Mouse (Mus musculus) stomach, postnatal 0 days (tissue): ENCODE results near the gene 1700014D04Rik. TPM values are rescaled to one million over a fixed set of nuclear protein-coding genes. Genes with fewer than 3 reads are reported as not detected.
"Not testable (repeated sequence)": the region's sequence is repeated elsewhere in the genome, so short reads cannot be mapped to it uniquely, and the experiment has no call there.

ENCODE experiments used
- ATAC-seq: fragments of 200-750 bp; cut with Nextera tagmentation; 2 replicates; pipeline ENCODE4 v1.8.0; 2017; ENCODE audit not compliant: low FRiP score, low TSS enrichment
- DNase-seq: peaks from one replicate; pipeline ENCODE4 v3.0.0-alpha.2; 2016; ENCODE audit warnings: low spot score
- H3K27ac ChIP-seq: fragments of 300-500 bp; sonication (generic); replicated peaks from 2 replicates; pipeline ENCODE4 v1.5.1; 2014; ENCODE audit warnings: mild to moderate bottlenecking, control low read depth
- H3K27me3 ChIP-seq: fragments of 300-500 bp; sonication (generic); 2 replicates; pipeline ENCODE4 v1.6.1; 2014; ENCODE audit warnings: low read length; ENCODE audit not compliant: control insufficient read depth, insufficient read depth
- H3K36me3 ChIP-seq: fragments of 300-500 bp; sonication (generic); 2 replicates; pipeline ENCODE4 v1.6.1; 2014; ENCODE audit warnings: low read length, mixed read lengths; ENCODE audit not compliant: control insufficient read depth, insufficient read depth
- H3K4me1 ChIP-seq: fragments of 300-500 bp; sonication (generic); replicated peaks from 2 replicates; pipeline ENCODE4 v1.6.1; 2014; ENCODE audit warnings: antibody characterized with exemption; ENCODE audit not compliant: control insufficient read depth, insufficient read depth
- H3K4me2 ChIP-seq: fragments of 300-500 bp; sonication (generic); replicated peaks from 2 replicates; pipeline ENCODE4 v1.6.1; 2014; ENCODE audit warnings: low read depth, mild to moderate bottlenecking, control low read depth, moderate library complexity
- H3K4me3 ChIP-seq: fragments of 300-500 bp; sonication (generic); 2 replicates; pipeline ENCODE4 v1.5.1; 2014; ENCODE audit warnings: low read depth, low read length, control low read depth
- H3K9ac ChIP-seq: fragments of 300-500 bp; sonication (generic); 2 replicates; pipeline ENCODE4 v1.6.1; 2014; ENCODE audit warnings: mild to moderate bottlenecking, low read length, control low read depth, mixed read lengths
- H3K9me3 ChIP-seq: fragments of 300-500 bp; sonication (generic); 2 replicates; pipeline ENCODE4 v1.6.1; 2016; ENCODE audit warnings: low read length; ENCODE audit not compliant: control insufficient read depth
- CTCF ChIP-seq: IDR thresholded peaks from 2 replicates; pipeline ENCODE4 v1.5.1; 2016; ENCODE audit warnings: antibody characterized with exemption, low read depth, mild to moderate bottlenecking, moderate library complexity
- EP300 ChIP-seq: optimal IDR thresholded peaks from 2 replicates; pipeline ENCODE3; 2016; ENCODE audit warnings: antibody characterized with exemption
- WGBS: fragments of 180-500 bp; shearing (Covaris S2); extraction: QIAGEN DNeasy Blood & Tissue Kit; methylation state at CpG from one replicate; pipeline ENCODE4 v1.1.7; 2014; 5-methylcytosine and 5-hydroxymethylcytosine counted together
- polyA plus RNA-seq: library from polyadenylated mRNA; unstranded; fragments of >200 nt; fragmentation: Nextera tagmentation; extraction: Ambion mirVana; gene quantifications from 2 replicates; pipeline ENCODE4 v1.2.1, GENCODE M21; 2015

1700014D04Rik gene
- polyA plus RNA-seq, 1 experiment from 2014 or later = not detected

DNA sequence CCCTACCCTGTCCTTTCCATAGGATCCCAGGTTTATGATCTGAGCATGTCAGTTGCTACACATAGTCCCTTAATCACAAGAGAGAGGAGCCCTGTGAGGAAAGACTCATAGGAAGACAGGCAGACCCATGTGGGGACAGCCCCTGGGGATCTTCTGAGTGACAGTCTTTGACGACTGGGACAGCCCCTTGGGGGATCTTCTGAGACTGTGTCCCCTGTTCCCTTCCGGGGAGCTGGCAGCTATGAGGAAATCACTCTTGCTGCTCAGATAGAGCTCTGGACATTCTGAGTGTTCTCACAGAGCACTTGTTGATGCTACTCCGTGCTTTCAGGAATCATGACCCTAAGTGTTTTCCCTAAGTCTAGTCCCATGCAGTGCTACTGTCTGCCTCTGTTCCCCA lies 32.8 kb downstream of the 1700014D04Rik start:
- 37% methylated on average over 3 of the region's 3 CpGs for WGBS
- Histone ChIP-seq H3K9me3 (no peaks in the 10 kb centered on the region), H3K36me3 (no peaks in the 10 kb centered on the region), H3K4me1 (no peaks in the 10 kb centered on the region), H3K4me3 (no peak overlapping the region), H3K27me3 (no peaks in the 10 kb centered on the region), H3K4me2 (no peak overlapping the region), H3K27ac (no peak overlapping the region), H3K9ac (no peak overlapping the region)
- TF ChIP-seq CTCF (no peak), EP300 (no peak)
- DNase-seq (no peak), ATAC-seq (no peak)

DNA sequence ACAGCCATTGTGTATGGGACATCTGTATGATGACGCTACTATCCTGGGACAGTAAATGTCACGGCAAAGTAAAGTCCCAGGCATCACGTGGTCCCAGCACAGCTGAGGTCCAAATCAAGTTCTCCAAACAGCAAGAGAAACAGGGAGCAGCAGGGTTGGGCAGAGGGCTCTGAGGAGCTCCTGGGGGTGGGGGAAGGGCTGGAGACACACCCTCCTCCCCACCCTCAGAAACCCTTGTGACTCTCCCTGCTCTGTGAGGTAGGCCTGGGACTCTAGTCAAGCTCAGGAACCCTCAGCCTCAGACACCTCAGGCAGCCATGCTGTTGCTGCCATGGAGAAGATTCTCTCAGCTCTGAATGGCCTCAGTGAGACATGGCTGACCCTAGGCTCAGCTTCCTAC lies 34.6 kb downstream of the 1700014D04Rik start, which contains the start of gene Spata31d1b:
Gene Spata31d1b (plus strand): TSS at position 301 of the 400 bp plus-strand sequence.
- H3K4me1 ChIP-seq, H3K36me3 ChIP-seq, H3K4me3 ChIP-seq, H3K4me2 ChIP-seq, DNase-seq, H3K9ac ChIP-seq, ATAC-seq, H3K27me3 ChIP-seq, H3K9me3 ChIP-seq, H3K27ac ChIP-seq: not testable (repeated sequence)
- WGBS = 55% methylated on average over 3 of the region's 3 CpGs

DNA sequence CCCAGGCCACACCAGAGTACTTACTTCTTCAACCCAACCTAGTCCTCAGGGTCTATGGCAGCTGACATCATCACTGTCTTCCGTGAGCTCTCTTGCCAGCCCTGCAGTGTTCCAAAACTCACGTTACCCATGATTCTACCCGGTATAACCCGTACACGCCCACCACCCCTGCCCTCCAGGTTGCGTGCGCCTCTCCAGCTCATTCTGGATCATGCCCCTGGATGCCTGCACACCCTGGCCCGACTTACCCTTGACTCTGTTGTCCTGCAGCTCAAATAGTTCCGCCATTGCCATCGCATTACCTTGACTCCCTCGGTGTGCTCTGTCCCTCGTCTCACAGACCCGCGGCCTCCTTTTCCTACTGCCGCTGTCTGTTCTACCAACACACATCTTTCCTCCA lies 36.3 kb downstream of the 1700014D04Rik start, which contains the start of gene Spata31d1a:
Gene Spata31d1a (minus strand): TSS at position 101 of the 400 bp plus-strand sequence.
- H3K4me2 ChIP-seq = no peak within 1 kb of the TSS
- WGBS = 88% methylated on average over 15 of the region's 15 CpGs

DNA sequence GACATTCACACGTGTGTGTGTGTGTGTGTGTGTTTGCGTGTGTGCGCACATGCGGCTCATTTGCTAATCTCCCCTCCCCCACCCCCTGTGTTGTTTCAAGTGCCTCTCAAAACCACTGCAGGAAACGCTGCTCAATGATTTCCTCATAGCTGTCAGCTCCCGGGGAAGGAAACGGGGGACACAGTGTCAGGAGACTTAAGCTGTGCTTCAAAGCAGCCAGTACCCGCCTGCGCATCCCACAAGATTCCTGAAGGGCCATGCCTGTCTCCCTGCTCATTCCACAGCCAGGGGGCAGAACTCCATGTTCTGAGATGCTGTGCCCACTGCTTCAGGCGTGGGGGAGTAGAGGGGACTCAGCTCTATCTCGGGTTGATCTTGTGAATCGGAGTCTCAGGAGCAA lies 42.0 kb downstream of the 1700014D04Rik start:
- peak; percentile 46 for TF ChIP-seq CTCF
- TF ChIP-seq EP300 = no peak
- Histone ChIP-seq H3K4me3 (no peak overlapping the region), H3K36me3 (no peaks in the 10 kb centered on the region), H3K27ac (no peak overlapping the region), H3K4me1 (no peaks in the 10 kb centered on the region), H3K4me2 (no peak overlapping the region), H3K9ac (no peak overlapping the region), H3K9me3 (no peaks in the 10 kb centered on the region), H3K27me3 (no peaks in the 10 kb centered on the region)
- WGBS = 54% methylated on average over 12 of the region's 12 CpGs
- DNase-seq = no peak
- ATAC-seq = no peak

More for the DNA sequence above, 36.3 kb downstream of the 1700014D04Rik start, which contains the start of gene Spata31d1a:
- H3K4me3 ChIP-seq = no peak within 1 kb of the TSS
- DNase-seq (no peak), ATAC-seq (0 out of 2 replicates have a peak, but pooled peaks have one; percentile 10)
- H3K27ac ChIP-seq = no peak within 1 kb of the TSS
- H3K36me3 ChIP-seq = no peaks in the 10 kb centered on the region
- H3K9me3 ChIP-seq = no peaks in the 10 kb centered on the region
- no peak within 1 kb of the TSS for H3K9ac ChIP-seq
- TF ChIP-seq EP300 = no peak
- no peak for TF ChIP-seq CTCF
- no peaks in the 10 kb centered on the region for H3K27me3 ChIP-seq
- no peaks in the 10 kb centered on the region for H3K4me1 ChIP-seq

DNA sequence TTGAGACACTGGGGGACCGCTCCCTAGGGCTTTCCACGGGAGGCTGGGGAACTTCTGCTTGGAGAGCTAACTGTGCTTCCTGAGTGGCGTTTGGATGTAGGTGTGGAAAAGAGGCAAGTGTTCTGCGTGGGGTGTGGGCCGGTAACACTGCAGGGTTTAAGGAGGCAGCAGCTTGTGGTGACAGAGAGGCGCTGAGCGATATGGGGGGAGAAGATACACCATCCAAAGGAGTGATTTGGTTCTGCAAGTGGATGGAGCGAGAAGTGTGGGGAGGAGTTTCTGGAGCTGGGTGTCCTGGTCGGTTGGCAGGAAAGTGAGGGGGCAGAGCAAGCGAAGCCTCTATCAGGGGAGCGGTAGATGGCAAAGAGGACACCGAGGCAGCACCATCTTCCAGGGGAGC lies 43.0 kb downstream of the 1700014D04Rik start:
- Histone ChIP-seq H3K27ac (no peak overlapping the region), H3K4me3 (no peak overlapping the region)
- no peak for ATAC-seq

DNA sequence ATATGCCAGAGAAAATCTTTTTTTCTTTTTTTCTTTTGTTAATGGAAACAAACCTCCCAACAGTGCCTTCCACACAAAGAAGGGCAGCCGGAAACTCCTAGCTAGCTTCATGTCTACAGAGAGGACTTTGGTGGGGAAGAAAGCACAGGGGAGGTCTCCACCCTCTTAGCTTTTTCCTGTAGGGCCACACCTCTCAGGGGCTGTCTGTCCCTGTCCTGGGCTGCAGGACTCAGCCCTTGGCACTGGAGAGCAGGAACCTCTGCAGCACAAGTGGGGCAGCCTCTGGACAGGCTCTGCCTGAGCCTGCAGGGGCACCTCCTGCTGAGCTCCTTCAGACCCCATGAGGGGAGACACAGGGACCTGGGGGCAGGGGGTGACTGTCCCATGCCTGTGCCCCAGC lies 46.4 kb downstream of the 1700014D04Rik start:
- not testable (repeated sequence) for H3K36me3 ChIP-seq, H3K4me3 ChIP-seq, H3K4me1 ChIP-seq, H3K9ac ChIP-seq, H3K27me3 ChIP-seq, H3K9me3 ChIP-seq, H3K27ac ChIP-seq, DNase-seq, H3K4me2 ChIP-seq
- ATAC-seq = 0 out of 2 replicates have a peak, but pooled peaks have one; percentile 34
- WGBS = 38% methylated on average over 1 of the region's 1 CpGs

More for the DNA sequence above, 43.0 kb downstream of the 1700014D04Rik start:
- no peak overlapping the region for H3K9ac ChIP-seq
- H3K4me2 ChIP-seq = no peak overlapping the region
- DNase-seq = no peak
- no peaks in the 10 kb centered on the region for H3K4me1 ChIP-seq
- no peaks in the 10 kb centered on the region for H3K27me3 ChIP-seq
- no peak for TF ChIP-seq EP300
- no peak for TF ChIP-seq CTCF
- WGBS = 86% methylated on average over 12 of the region's 12 CpGs
- H3K9me3 ChIP-seq = no peaks in the 10 kb centered on the region
- H3K36me3 ChIP-seq = no peaks in the 10 kb centered on the region
